Mouse (Mus musculus) heart, embryonic 14.5 days (tissue): ENCODE data around the gene Fkbp8. TPM values are rescaled to one million over a fixed set of nuclear protein-coding genes. Genes with fewer than 3 reads are reported as not detected.

Experiments
- ATAC-seq: fragments of 200-750 bp; cut with Nextera tagmentation; 2 replicates; pipeline ENCODE4 v1.8.0; 2017; ENCODE audit warnings: low read depth, moderate TSS enrichment; ENCODE audit not compliant: insufficient number of reproducible peaks, insufficient read depth, low FRiP score
- H3K27ac ChIP-seq, 2 experiments: fragments of 200-500 bp in 1 of 2; fragments of 300-500 bp in 1 of 2; sonication (generic) in 1 of 2; replicated peaks in 1 of 2; 2 replicates each; pipeline ENCODE4 v1.5.1; 2012 to 2014; ENCODE audit warnings: low read depth in 2 of 2, low read length in 2 of 2, control low read depth in 1 of 2, mild to moderate bottlenecking in 1 of 2, mixed read lengths in 1 of 2; ENCODE audit not compliant: control insufficient read depth in 1 of 2, insufficient read depth in 1 of 2
- H3K27me3 ChIP-seq: fragments of 300-500 bp; sonication (generic); 2 replicates; pipeline ENCODE4 v1.6.1; 2014; ENCODE audit warnings: mild to moderate bottlenecking, low read length, control low read depth; ENCODE audit not compliant: control insufficient read depth, insufficient read depth
- H3K36me3 ChIP-seq: fragments of 300-500 bp; sonication (generic); 2 replicates; pipeline ENCODE4 v1.6.1; 2014; ENCODE audit warnings: mild to moderate bottlenecking, control low read depth, low read length, mixed read lengths; ENCODE audit not compliant: control insufficient read depth, insufficient read depth
- H3K4me1 ChIP-seq, 2 experiments: fragments of 200-500 bp in 1 of 2; fragments of 300-500 bp in 1 of 2; sonication (generic) in 1 of 2; 2 replicates each; pipeline ENCODE4 v1.6.1; 2012 to 2014; ENCODE audit warnings: low read length in 2 of 2, control low read depth in 1 of 2, mixed read lengths in 1 of 2; ENCODE audit not compliant: control insufficient read depth in 2 of 2, insufficient read depth in 2 of 2
- H3K4me2 ChIP-seq: fragments of 300-500 bp; sonication (generic); 2 replicates; pipeline ENCODE4 v1.6.1; 2014; ENCODE audit warnings: mild to moderate bottlenecking, low read length
- H3K4me3 ChIP-seq, 2 experiments: fragments of 200-500 bp in 1 of 2; fragments of 300-500 bp in 1 of 2; sonication (generic) in 1 of 2; 2 replicates each; pipeline ENCODE4 v1.5.1; 2012 to 2014; ENCODE audit warnings: low read length in 2 of 2, mild to moderate bottlenecking in 2 of 2, control low read depth in 1 of 2, low read depth in 1 of 2, moderate library complexity in 1 of 2; ENCODE audit not compliant: control insufficient read depth in 1 of 2, insufficient read depth in 1 of 2
- H3K9ac ChIP-seq: fragments of 300-500 bp; sonication (generic); 2 replicates; pipeline ENCODE4 v1.6.1; 2014; ENCODE audit warnings: mild to moderate bottlenecking, low read length
- H3K9me3 ChIP-seq: fragments of 300-500 bp; sonication (generic); 2 replicates; pipeline ENCODE4 v1.6.1; 2016; ENCODE audit warnings: low read length, control low read depth; ENCODE audit not compliant: control insufficient read depth
- WGBS: fragments of 180-500 bp; shearing (Covaris S2); extraction: QIAGEN DNeasy Blood & Tissue Kit; methylation state at CpG from one replicate; pipeline ENCODE4 v1.1.7; 2014; 5-methylcytosine and 5-hydroxymethylcytosine counted together
- polyA plus RNA-seq: library from polyadenylated mRNA; unstranded; fragments of >200 nt; fragmentation: Nextera tagmentation; extraction: Ambion mirVana; gene quantifications from 2 replicates; pipeline ENCODE4 v1.2.1, GENCODE M21; 2014

Fkbp8 gene
- polyA plus RNA-seq, 1 experiment from 2014 or later = 209 TPM

- Histone ChIP-seq H3K4me3 (peak overlapping the region in 1 of 2 experiments; percentile 83; a peak in 2 of 4 replicates), H3K27me3 (no peaks in the 10 kb centered on the region), H3K9me3 (no peaks in the 10 kb centered on the region), H3K36me3 (peaks cover 11% of the 10 kb centered on the region), H3K27ac (0 out of 4 replicates have a peak overlapping the region, but pooled peaks of 1 of the 2 experiments have one; percentile 97), H3K4me1 (peaks cover 15 to 29% of the 10 kb centered on the region in 2 experiments), H3K4me2 (peak overlapping the region; percentile 98), H3K9ac (peak overlapping the region; percentile 96)
- 62% methylated on average over 5 of the region's 5 CpGs for WGBS
- no peak for ATAC-seq
These were observed 13.6 kb downstream of the Fkbp8 start for GRCm38 (mm10) chr8:70541081-70541480.

DNA sequence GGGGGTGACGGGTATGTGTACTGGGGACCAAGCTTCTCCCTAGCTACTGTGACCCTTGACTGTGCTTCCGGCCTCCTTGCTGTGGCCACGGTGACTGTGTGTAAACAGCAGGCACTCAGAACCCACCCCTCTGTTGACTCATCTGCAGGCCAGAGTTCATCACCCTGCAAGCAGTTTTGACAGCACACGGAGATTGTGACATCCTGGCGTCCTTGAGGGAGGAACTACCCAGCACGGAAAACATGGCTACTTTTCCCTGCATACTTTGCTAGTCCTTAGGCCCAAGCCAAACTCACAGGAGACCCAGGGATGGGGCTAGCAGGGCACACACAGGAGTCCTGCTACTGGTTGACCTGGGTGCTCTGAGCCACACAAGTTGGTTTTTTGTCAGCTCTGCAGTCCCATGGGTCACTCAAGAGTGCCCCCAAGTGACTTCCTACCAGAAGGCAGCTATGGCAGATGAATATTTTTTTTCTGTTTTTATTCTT, 16.7 kb downstream of the Fkbp8 start:
- H3K9ac ChIP-seq = no peak overlapping the region
- H3K9me3 ChIP-seq = no peaks in the 10 kb centered on the region
- no peak for ATAC-seq
- H3K27me3 ChIP-seq = no peaks in the 10 kb centered on the region
- H3K36me3 ChIP-seq = no peaks in the 10 kb centered on the region
- peaks cover 16 to 28% of the 10 kb centered on the region in 2 experiments for H3K4me1 ChIP-seq
- H3K27ac ChIP-seq = peak overlapping the region; percentile 8 to 28; a peak in 2 of 4 replicates
- no peak overlapping the region for H3K4me2 ChIP-seq
- 52% methylated on average over 6 of the region's 6 CpGs for WGBS
- no peak overlapping the region for H3K4me3 ChIP-seq

DNA sequence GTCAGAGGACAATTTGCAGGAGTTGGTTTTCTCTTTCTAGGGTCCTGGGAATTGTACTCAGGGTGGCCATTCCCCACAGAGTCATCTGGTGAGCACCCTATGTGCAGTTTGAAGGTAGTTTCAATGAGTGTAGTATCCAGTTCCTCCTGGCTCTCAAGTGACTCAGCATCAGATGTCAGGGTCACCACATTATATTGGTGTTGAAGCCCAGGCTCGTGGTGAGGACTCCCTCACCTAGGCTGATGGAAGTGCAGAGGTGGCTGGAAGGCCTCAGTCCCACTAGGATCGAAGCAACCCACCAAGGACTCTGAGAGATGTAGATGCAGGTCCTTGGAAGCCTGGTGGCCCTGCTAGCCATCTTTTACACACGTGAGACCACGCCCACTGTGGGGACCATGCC, 18.9 kb downstream of the Fkbp8 start:
- no peaks in the 10 kb centered on the region for H3K36me3 ChIP-seq
- no peak overlapping the region for H3K4me2 ChIP-seq
- H3K9me3 ChIP-seq = no peaks in the 10 kb centered on the region
- no peak for ATAC-seq
- H3K9ac ChIP-seq = 0 out of 2 replicates have a peak overlapping the region, but pooled peaks have one; percentile 11
- H3K27ac ChIP-seq = no peak overlapping the region
- H3K4me1 ChIP-seq = peaks cover 9 to 21% of the 10 kb centered on the region in 2 experiments
- WGBS = 86% methylated on average over 4 of the region's 4 CpGs
- no peaks in the 10 kb centered on the region for H3K27me3 ChIP-seq
- no peak overlapping the region for H3K4me3 ChIP-seq

- H3K36me3 ChIP-seq = no peaks in the 10 kb centered on the region
- WGBS = 80% methylated on average over 6 of the region's 6 CpGs
- no peaks in the 10 kb centered on the region for H3K27me3 ChIP-seq
- peaks cover 23 to 30% of the 10 kb centered on the region in 2 experiments for H3K4me1 ChIP-seq
- ATAC-seq = no peak
- H3K4me3 ChIP-seq = no peak overlapping the region
- H3K27ac ChIP-seq = 0 out of 4 replicates have a peak overlapping the region, but pooled peaks of 1 of the 2 experiments have one; percentile 24
- H3K4me2 ChIP-seq = no peak overlapping the region
- no peaks in the 10 kb centered on the region for H3K9me3 ChIP-seq
- no peak overlapping the region for H3K9ac ChIP-seq
These were observed 20.2 kb downstream of the Fkbp8 start for GRCm38 (mm10) chr8:70547762-70548161.

GRCm38 (mm10) chr8:70549412-70550184, 22.1 kb downstream of the Fkbp8 start:
- no peaks in the 10 kb centered on the region for H3K9me3 ChIP-seq
- H3K27ac ChIP-seq = no peak overlapping the region
- 91% methylated on average over 10 of the region's 10 CpGs for WGBS
- ATAC-seq = no peak
- no peak overlapping the region for H3K4me2 ChIP-seq
- H3K36me3 ChIP-seq = no peaks in the 10 kb centered on the region
- H3K4me3 ChIP-seq = no peak overlapping the region
- no peaks in the 10 kb centered on the region for H3K27me3 ChIP-seq
- no peak overlapping the region for H3K9ac ChIP-seq
- peaks cover 37 to 44% of the 10 kb centered on the region in 2 experiments for H3K4me1 ChIP-seq

DNA sequence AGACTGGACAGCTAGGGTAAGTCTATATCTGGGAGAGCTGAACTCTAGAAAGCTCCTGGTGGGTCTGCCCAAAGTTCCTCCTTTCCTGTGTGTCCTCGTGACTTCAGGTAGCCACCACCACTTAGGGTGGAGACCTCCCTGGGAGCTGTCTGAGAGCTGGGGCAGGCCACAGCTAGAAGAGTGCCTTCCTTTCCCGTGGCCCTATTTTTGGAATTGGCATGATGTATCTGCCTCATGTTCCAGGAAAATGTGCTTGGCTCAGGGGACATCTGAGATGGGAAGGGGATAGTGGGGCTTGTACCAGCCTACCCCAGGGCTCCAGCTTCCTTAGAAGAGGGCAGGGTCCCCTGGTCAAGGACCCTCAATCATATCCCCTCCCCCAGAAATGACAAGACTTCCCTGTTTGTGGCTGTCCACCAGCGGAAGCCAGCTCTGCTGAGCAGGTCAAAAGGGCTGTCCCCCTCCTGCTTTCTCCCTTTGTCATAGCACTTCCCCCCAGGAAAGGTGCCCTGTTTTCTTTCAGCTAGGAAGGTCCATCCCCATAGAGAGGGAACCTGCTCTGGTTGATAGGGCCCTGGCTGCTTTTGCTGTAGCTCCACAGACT, 24.1 kb downstream of the Fkbp8 start:
- Histone ChIP-seq H3K27ac (peak overlapping the region; percentile 32 to 49; a peak in 3 of 4 replicates), H3K9me3 (no peaks in the 10 kb centered on the region), H3K4me3 (no peak overlapping the region), H3K4me1 (peaks cover 37 to 44% of the 10 kb centered on the region in 2 experiments), H3K27me3 (no peaks in the 10 kb centered on the region), H3K36me3 (no peaks in the 10 kb centered on the region), H3K9ac (peak overlapping the region; percentile 35; the same call in 1 of the 2 replicates), H3K4me2 (0 out of 2 replicates have a peak overlapping the region, but pooled peaks have one; percentile 22)
- WGBS = 35% methylated on average over 3 of the region's 3 CpGs
- ATAC-seq = no peak

DNA sequence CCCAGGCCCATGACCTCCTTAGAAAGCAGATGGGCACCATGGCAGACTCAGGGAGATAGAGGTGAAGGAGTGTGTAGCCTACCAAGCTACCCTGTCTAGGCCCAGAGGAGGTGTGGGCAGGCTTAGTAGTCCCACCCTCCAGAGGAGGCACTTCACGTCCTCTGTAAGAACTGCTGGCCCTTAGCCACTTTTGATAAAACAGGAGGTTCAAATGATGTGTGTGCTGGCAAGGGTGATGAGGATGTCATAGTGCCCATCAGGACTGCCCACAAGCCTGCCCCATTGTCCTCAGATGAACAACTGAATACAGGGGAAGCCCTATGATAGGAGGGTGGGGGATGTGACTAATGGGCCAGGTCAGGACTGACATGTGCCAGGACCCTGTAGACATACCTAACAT, 25.3 kb downstream of the Fkbp8 start:
- Histone ChIP-seq H3K4me3 (no peak overlapping the region), H3K9ac (no peak overlapping the region), H3K9me3 (no peaks in the 10 kb centered on the region), H3K36me3 (0 out of 2 replicates have a peak, but pooled peaks cover 5% of the 10 kb centered on the region), H3K4me2 (no peak overlapping the region), H3K27me3 (no peaks in the 10 kb centered on the region), H3K4me1 (peaks cover 37 to 47% of the 10 kb centered on the region in 2 experiments), H3K27ac (peak overlapping the region in 1 of 2 experiments; percentile 49; a peak in 2 of 4 replicates)
- WGBS = 5% methylated on average over 1 of the region's 1 CpGs
- ATAC-seq = peak; percentile 32; the same call in 1 of the 2 replicates
